8 mouse cellular contexts compared by ENCODE assay signal in the genomic region with DNA sequence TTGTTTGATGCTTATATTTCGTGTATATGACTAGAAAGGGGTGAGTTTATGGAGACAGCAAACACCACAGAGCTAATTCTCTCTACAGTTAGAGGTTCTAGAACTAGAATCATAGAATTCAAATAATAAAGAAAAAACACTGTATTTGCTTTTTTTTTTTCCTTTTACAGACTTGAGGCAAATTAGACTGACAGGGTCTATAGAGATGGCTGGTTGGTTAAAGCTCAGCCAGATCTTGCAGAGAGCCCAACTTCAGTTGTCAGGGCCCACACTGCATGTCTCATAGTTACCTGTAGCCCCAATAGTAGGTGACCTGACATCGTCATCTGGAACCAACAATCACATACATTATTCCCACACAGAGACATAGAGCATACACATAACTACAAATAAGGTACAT. TPM values are rescaled to one million over a fixed set of nuclear protein-coding genes. Genes with fewer than 3 reads are reported as not detected.
DNase-seq lines count a peak whose midpoint lies in the region; ATAC-seq and TF ChIP-seq lines count a peak whose summit lies in the region.

Gene Dpy30, minus strand, starts transcription at position 101 of the 400 bp plus-strand sequence.

- H3K9me3 ChIP-seq in lung, postnatal 0 days (ENCODE audit: low read length), result no peaks in the 10 kb centered on the region
- no peaks in the 10 kb centered on the region for H3K9me3 ChIP-seq in embryonic facial prominence, embryonic 14.5 days (ENCODE audit: control insufficient read depth, low read length)
- H3K9me3 ChIP-seq in heart, embryonic 16.5 days (replicated peaks; ENCODE audit: control insufficient read depth, low read length), result no peaks in the 10 kb centered on the region
- H3K9me3 ChIP-seq in neural tube, embryonic 12.5 days, result no peaks in the 10 kb centered on the region

- no peak for TF ChIP-seq CTCF in lung, postnatal 0 days (IDR thresholded peaks at IDR 0.05)

- H3K4me2 ChIP-seq in lung, postnatal 0 days (replicated peaks; ENCODE audit: low read depth, low read length), result no peak within 1 kb of the TSS
- H3K4me2 ChIP-seq in embryonic facial prominence, embryonic 14.5 days (ENCODE audit: low read depth, low read length), result no peak within 1 kb of the TSS
- no peak within 1 kb of the TSS for H3K4me2 ChIP-seq in heart, embryonic 16.5 days (ENCODE audit: low read depth, low read length)
- H3K4me2 ChIP-seq in neural tube, embryonic 12.5 days (replicated peaks), result no peak within 1 kb of the TSS

- no peak for TF ChIP-seq EP300 in lung, postnatal 0 days (IDR thresholded peaks at IDR 0.05)

- H3K27me3 ChIP-seq in lung, postnatal 0 days (replicated peaks; ENCODE audit: insufficient read depth, low read length), result no peaks in the 10 kb centered on the region
- no peaks in the 10 kb centered on the region for H3K27me3 ChIP-seq in embryonic facial prominence, embryonic 14.5 days (replicated peaks; ENCODE audit: control insufficient read depth, insufficient read depth, low read length)
- H3K27me3 ChIP-seq in heart, embryonic 16.5 days (ENCODE audit: control insufficient read depth, insufficient read depth, low read length), result no peaks in the 10 kb centered on the region
- H3K27me3 ChIP-seq in neural tube, embryonic 12.5 days (replicated peaks), result no peaks in the 10 kb centered on the region

- no peaks in the 10 kb centered on the region for H3K36me3 ChIP-seq in lung, postnatal 0 days (ENCODE audit: insufficient read depth, low read length)
- no peaks in the 10 kb centered on the region for H3K36me3 ChIP-seq in embryonic facial prominence, embryonic 14.5 days (ENCODE audit: control insufficient read depth, insufficient read depth, low read length)
- H3K36me3 ChIP-seq in heart, embryonic 16.5 days (ENCODE audit: control insufficient read depth, insufficient read depth), result no peaks in the 10 kb centered on the region
- no peaks in the 10 kb centered on the region for H3K36me3 ChIP-seq in neural tube, embryonic 12.5 days

- H3K9ac ChIP-seq in lung, postnatal 0 days (replicated peaks; ENCODE audit: low read depth), result no peak within 1 kb of the TSS
- H3K9ac ChIP-seq in embryonic facial prominence, embryonic 14.5 days (ENCODE audit: low read depth, low read length), result no peak within 1 kb of the TSS
- no peak within 1 kb of the TSS for H3K9ac ChIP-seq in heart, embryonic 16.5 days (ENCODE audit: low read length)
- H3K9ac ChIP-seq in neural tube, embryonic 12.5 days, result no peak within 1 kb of the TSS

- no peak within 1 kb of the TSS for H3K4me3 ChIP-seq in lung, postnatal 0 days (ENCODE audit: low read depth, low read length)
- H3K4me3 ChIP-seq in embryonic facial prominence, embryonic 14.5 days (ENCODE audit: low read depth, low read length), result no peak within 1 kb of the TSS
- no peak within 1 kb of the TSS for H3K4me3 ChIP-seq in heart, embryonic 16.5 days (ENCODE audit: low read length)
- H3K4me3 ChIP-seq in neural tube, embryonic 12.5 days, result no peak within 1 kb of the TSS

- intact Hi-C loops in left cerebral cortex, postnatal 36 days (cut with DNase I), result no loop called here

- WGBS in lung, postnatal 0 days, result 77% methylated on average over 2 of the region's 2 CpGs
- 77% methylated on average over 2 of the region's 2 CpGs for WGBS in embryonic facial prominence, embryonic 14.5 days
- WGBS in heart, embryonic 16.5 days, result 75% methylated on average over 2 of the region's 2 CpGs
- WGBS in neural tube, embryonic 12.5 days, result 83% methylated on average over 2 of the region's 2 CpGs

- no peaks in the 10 kb centered on the region for H3K4me1 ChIP-seq in lung, postnatal 0 days (ENCODE audit: insufficient read depth, low read depth, low read length)
- no peaks in the 10 kb centered on the region for H3K4me1 ChIP-seq in embryonic facial prominence, embryonic 14.5 days (ENCODE audit: control insufficient read depth, insufficient read depth, low read length)
- no peaks in the 10 kb centered on the region for H3K4me1 ChIP-seq in heart, embryonic 16.5 days (ENCODE audit: control insufficient read depth, insufficient read depth, low read length)
- no peaks in the 10 kb centered on the region for H3K4me1 ChIP-seq in neural tube, embryonic 12.5 days

- no peak for ATAC-seq in lung, postnatal 0 days
- no peak for ATAC-seq in embryonic facial prominence, embryonic 14.5 days (ENCODE audit: low read depth)
- no peak for ATAC-seq in heart, embryonic 16.5 days (replicated peaks; ENCODE audit: extremely low read depth, insufficient read depth, low FRiP score)
- ATAC-seq in neural tube, embryonic 12.5 days (ENCODE audit: low FRiP score, low read depth), result no peak

- no peak within 1 kb of the TSS for H3K27ac ChIP-seq in lung, postnatal 0 days (ENCODE audit: low read length)
- no peak within 1 kb of the TSS for H3K27ac ChIP-seq in embryonic facial prominence, embryonic 14.5 days (replicated peaks; ENCODE audit: low read depth, low read length)
- no peak within 1 kb of the TSS for H3K27ac ChIP-seq in heart, embryonic 16.5 days (ENCODE audit: low read length)
- H3K27ac ChIP-seq in neural tube, embryonic 12.5 days, result no peak within 1 kb of the TSS

- no peak for DNase-seq in lung, postnatal 0 days (ENCODE audit: low spot score)
- no peak for DNase-seq in lung, postnatal 25 days (ENCODE audit: low spot score)
- no peak for DNase-seq in embryonic facial prominence, embryonic 14.5 days (ENCODE audit: low spot score)
- no peak for DNase-seq in left cerebral cortex, postnatal 36 days (ENCODE audit: low spot score in 2 of 2)
- DNase-seq in cerebellum, adult 9-10 months, result no peak
- no peak for DNase-seq in cerebellum, adult 8-10 months

RNA-seq across cellular contexts. Expression of gene Dpy30, which starts in this region (rescaled TPM):
- polyA plus RNA-seq in lung, postnatal 0 days (2015; fragmentation: Nextera tagmentation; extraction: Ambion mirVana), result 149 and 165 TPM in 2 replicates
- polyA plus RNA-seq in embryonic facial prominence, embryonic 14.5 days (2014; fragmentation: Nextera tagmentation; extraction: Ambion mirVana), result 174 and 186 TPM in 2 replicates
- polyA plus RNA-seq in heart, embryonic 16.5 days (2015; fragmentation: Nextera tagmentation; extraction: Ambion mirVana), result 184 and 188 TPM in 2 replicates
- total RNA-seq in left cerebral cortex, postnatal 36 days (2021), result 10 to 100 TPM; 42.1 to 43.4 TPM
- 209 and 229 TPM in 2 replicates for polyA plus RNA-seq in neural tube, embryonic 12.5 days (2016; fragmentation: Nextera tagmentation; extraction: Ambion mirVana)
